Mouse (Mus musculus) midbrain, embryonic 14.5 days (tissue): Measurements from ENCODE around the gene Fgr. TPM values are rescaled to one million over a fixed set of nuclear protein-coding genes. Genes with fewer than 3 reads are reported as not detected.

Experiments
- ATAC-seq: fragments of 200-750 bp; cut with Nextera tagmentation; 2 replicates; pipeline ENCODE4 v1.8.0; 2017; ENCODE audit warnings: moderate number of reproducible peaks, moderate library complexity; ENCODE audit not compliant: low FRiP score, low TSS enrichment
- DNase-seq: peaks from one replicate; pipeline ENCODE4 v3.0.0-alpha.2; 2015
- H3K27ac ChIP-seq: fragments of 300-500 bp; sonication (generic); replicated peaks from 2 replicates; pipeline ENCODE4 v1.5.1; 2014; ENCODE audit warnings: mild to moderate bottlenecking, low read depth, low read length, moderate library complexity
- H3K27me3 ChIP-seq: fragments of 300-500 bp; sonication (generic); 2 replicates; pipeline ENCODE4 v1.6.1; 2014; ENCODE audit warnings: low read length, control low read depth, mixed read lengths; ENCODE audit not compliant: control insufficient read depth, insufficient read depth
- H3K36me3 ChIP-seq: fragments of 300-500 bp; sonication (generic); 2 replicates; pipeline ENCODE4 v1.6.1; 2014; ENCODE audit warnings: low read length, control low read depth; ENCODE audit not compliant: control insufficient read depth, insufficient read depth
- H3K4me1 ChIP-seq: fragments of 300-500 bp; sonication (generic); 2 replicates; pipeline ENCODE4 v1.6.1; 2014; ENCODE audit warnings: mild to moderate bottlenecking, antibody characterized with exemption, low read length, control low read depth; ENCODE audit not compliant: control insufficient read depth, insufficient read depth
- H3K4me2 ChIP-seq: fragments of 300-500 bp; sonication (generic); 2 replicates; pipeline ENCODE4 v1.6.1; 2014; ENCODE audit warnings: mild to moderate bottlenecking, low read length, moderate library complexity
- H3K4me3 ChIP-seq: fragments of 300-500 bp; sonication (generic); replicated peaks from 2 replicates; pipeline ENCODE4 v1.5.1; 2014; ENCODE audit warnings: low read depth, low read length
- H3K9ac ChIP-seq: fragments of 300-500 bp; sonication (generic); replicated peaks from 2 replicates; pipeline ENCODE4 v1.6.1; 2014; ENCODE audit warnings: mild to moderate bottlenecking, low read length, moderate library complexity
- H3K9me3 ChIP-seq: fragments of 300-500 bp; sonication (generic); 2 replicates; pipeline ENCODE4 v1.6.1; 2016; ENCODE audit warnings: low read length, control low read depth, mixed read lengths; ENCODE audit not compliant: control insufficient read depth
- WGBS: fragments of 180-500 bp; shearing (Covaris S2); extraction: QIAGEN DNeasy Blood & Tissue Kit; methylation state at CpG from one replicate; pipeline ENCODE4 v1.1.7; 2014; 5-methylcytosine and 5-hydroxymethylcytosine counted together
- polyA plus RNA-seq: library from polyadenylated mRNA; unstranded; fragments of >200 nt; fragmentation: Nextera tagmentation; extraction: Ambion mirVana; gene quantifications from 2 replicates; pipeline ENCODE4 v1.2.1, GENCODE M21; 2014

Gene Fgr
- polyA plus RNA-seq, 1 experiment from 2014 or later: 0.08 TPM

GRCm38 (mm10) chr4:133014896-133015709 is 41.2 kb downstream of the Fgr start:
- peaks cover 7% of the 10 kb centered on the region for H3K27me3 ChIP-seq
- 0 out of 2 replicates have a peak overlapping the region, but pooled peaks have one; percentile 96 for H3K27ac ChIP-seq
- H3K4me1 ChIP-seq: peaks cover 51% of the 10 kb centered on the region
- DNase-seq (peak; percentile 26), ATAC-seq (no peak)
- peak overlapping the region; percentile 95 for H3K4me3 ChIP-seq
- H3K9ac ChIP-seq: peak overlapping the region; percentile 37
- WGBS: 16% methylated on average over 10 of the region's 10 CpGs
- H3K36me3 ChIP-seq: no peaks in the 10 kb centered on the region
- peak overlapping the region; percentile 98 for H3K4me2 ChIP-seq
- no peaks in the 10 kb centered on the region for H3K9me3 ChIP-seq

GRCm38 (mm10) chr4:133015710-133016651 is 42.1 kb downstream of the Fgr start:
- H3K9ac ChIP-seq: peak overlapping the region; percentile 38; the same call in 1 of the 2 replicates
- H3K4me1 ChIP-seq: peaks cover 60% of the 10 kb centered on the region
- H3K27ac ChIP-seq: peak overlapping the region; percentile 33; the same call in 1 of the 2 replicates
- ATAC-seq (no peak), DNase-seq (peak; percentile 45)
- peak overlapping the region; percentile 98 for H3K4me2 ChIP-seq
- H3K4me3 ChIP-seq: no peak overlapping the region
- WGBS: 36% methylated on average over 9 of the region's 9 CpGs
- no peaks in the 10 kb centered on the region; the same call in 1 of the 2 replicates for H3K27me3 ChIP-seq
- H3K9me3 ChIP-seq: no peaks in the 10 kb centered on the region
- no peaks in the 10 kb centered on the region for H3K36me3 ChIP-seq

- H3K4me1 ChIP-seq: peaks cover 69% of the 10 kb centered on the region
- no peaks in the 10 kb centered on the region for H3K27me3 ChIP-seq
- H3K4me2 ChIP-seq: peak overlapping the region; percentile 98
- 46% methylated on average over 4 of the region's 4 CpGs for WGBS
- no peaks in the 10 kb centered on the region for H3K9me3 ChIP-seq
- no peaks in the 10 kb centered on the region for H3K36me3 ChIP-seq
- ATAC-seq: no peak
- no peak overlapping the region for H3K4me3 ChIP-seq
- H3K9ac ChIP-seq: peak overlapping the region; percentile 38; the same call in 1 of the 2 replicates
- H3K27ac ChIP-seq: 0 out of 2 replicates have a peak overlapping the region, but pooled peaks have one; percentile 33
- no peak for DNase-seq
Measured at GRCm38 (mm10) chr4:133016677-133017415, 43.0 kb downstream of the Fgr start.

- ATAC-seq: no peak
- 72% methylated on average over 6 of the region's 6 CpGs for WGBS
- Histone ChIP-seq H3K9me3 (no peaks in the 10 kb centered on the region), H3K4me3 (no peak overlapping the region), H3K4me2 (no peak overlapping the region), H3K36me3 (no peaks in the 10 kb centered on the region), H3K4me1 (peaks cover 77% of the 10 kb centered on the region), H3K27me3 (no peaks in the 10 kb centered on the region), H3K27ac (no peak overlapping the region), H3K9ac (no peak overlapping the region)
- DNase-seq: no peak
Measured at GRCm38 (mm10) chr4:133017597-133018262, 43.8 kb downstream of the Fgr start.

- WGBS: 74% methylated on average over 3 of the region's 3 CpGs
- ATAC-seq (no peak), DNase-seq (no peak)
- H3K9ac ChIP-seq: no peak overlapping the region
- H3K4me2 ChIP-seq: no peak overlapping the region
- H3K36me3 ChIP-seq: no peaks in the 10 kb centered on the region
- H3K4me1 ChIP-seq: peaks cover 79% of the 10 kb centered on the region
- H3K4me3 ChIP-seq: no peak overlapping the region
- no peak overlapping the region for H3K27ac ChIP-seq
- no peaks in the 10 kb centered on the region for H3K9me3 ChIP-seq
- no peaks in the 10 kb centered on the region for H3K27me3 ChIP-seq
Measured at GRCm38 (mm10) chr4:133018263-133018798, 44.4 kb downstream of the Fgr start.

- ATAC-seq (no peak), DNase-seq (no peak)
- Histone ChIP-seq H3K27me3 (no peaks in the 10 kb centered on the region), H3K9ac (peak overlapping the region; percentile 23; the same call in 1 of the 2 replicates), H3K4me1 (peaks cover 79% of the 10 kb centered on the region), H3K27ac (peak overlapping the region; percentile 75), H3K4me2 (peak overlapping the region; percentile 49), H3K4me3 (no peak overlapping the region), H3K9me3 (no peaks in the 10 kb centered on the region), H3K36me3 (no peaks in the 10 kb centered on the region)
- WGBS: 19% methylated on average over 4 of the region's 6 CpGs
Measured at GRCm38 (mm10) chr4:133020721-133021120, 46.8 kb downstream of the Fgr start.

- Histone ChIP-seq H3K27ac (peak overlapping the region; percentile 75), H3K9me3 (no peaks in the 10 kb centered on the region), H3K4me1 (peaks cover 79% of the 10 kb centered on the region), H3K9ac (peak overlapping the region; percentile 26; the same call in 1 of the 2 replicates), H3K4me2 (peak overlapping the region; percentile 49), H3K36me3 (no peaks in the 10 kb centered on the region), H3K4me3 (no peak overlapping the region), H3K27me3 (no peaks in the 10 kb centered on the region)
- DNase-seq: peak; percentile 69
- no peak for ATAC-seq
- 2% methylated on average over 9 of the region's 9 CpGs for WGBS
Measured at GRCm38 (mm10) chr4:133021181-133021671, 47.3 kb downstream of the Fgr start.
